Mouse (Mus musculus): ENCODE results near the gene Usp6nl. TPM values are rescaled to one million over a fixed set of nuclear protein-coding genes. Genes with fewer than 3 reads are reported as not detected.

Gene Usp6nl
- total RNA-seq, 4 experiments from 2014 or later: 16.9 to 20.8 (median 18.3) TPM

GRCm38 (mm10) chr2:6331324-6332137, 9.1 kb downstream of the Usp6nl start:
- no peak for DNase-seq (ENCODE audit: low spot score in 2 of 2)

DNA sequence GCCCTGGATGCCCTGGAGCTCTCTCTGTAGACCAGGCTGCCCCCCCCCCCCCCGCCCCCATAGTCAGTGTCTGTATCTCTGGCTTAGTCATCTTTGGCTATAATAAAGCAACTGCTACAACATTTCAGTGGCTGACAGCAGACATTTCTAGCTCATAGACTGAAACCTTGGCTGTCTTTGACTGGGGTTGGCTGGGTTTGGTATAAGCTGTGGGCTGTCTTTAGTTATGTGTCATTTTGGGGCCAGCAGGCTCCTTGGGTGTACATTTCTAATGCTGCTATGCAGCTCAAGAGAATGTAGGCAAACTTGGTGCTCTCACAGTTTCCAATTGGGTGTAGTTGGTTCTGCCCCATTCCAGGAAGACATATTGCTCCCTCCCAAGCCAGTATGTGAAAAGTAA, 11.1 kb downstream of the Usp6nl start:
- no peak for DNase-seq (ENCODE audit: low spot score in 2 of 2)

DNA sequence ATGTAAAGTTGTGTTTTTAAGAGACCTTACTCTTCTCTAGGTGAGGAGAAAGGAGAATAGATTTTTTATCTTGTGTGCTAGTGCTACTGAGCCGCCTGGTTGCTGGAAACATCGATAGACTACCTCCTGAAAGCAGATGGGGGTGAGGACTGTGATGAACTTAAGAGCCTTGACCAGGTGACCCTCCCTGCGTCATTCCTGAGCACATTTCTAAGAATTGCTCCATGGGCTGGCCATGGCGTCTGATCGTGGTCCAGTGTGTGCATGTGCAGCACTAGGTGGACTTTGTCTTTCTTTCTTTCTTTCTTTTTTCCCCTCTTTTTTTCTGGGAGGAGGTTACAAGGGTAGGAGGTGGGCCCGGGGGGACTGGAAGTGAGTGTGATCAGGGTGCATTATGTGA, 11.5 kb downstream of the Usp6nl start:
- no peak for DNase-seq (ENCODE audit: low spot score in 2 of 2)

GRCm38 (mm10) chr2:6335032-6335735, 12.7 kb downstream of the Usp6nl start:
- no peak for DNase-seq (ENCODE audit: low spot score in 2 of 2)

- DNase-seq (ENCODE audit: low spot score in 2 of 2): no peak
Observed at GRCm38 (mm10) chr2:6336013-6336412, 13.5 kb downstream of the Usp6nl start.

GRCm38 (mm10) chr2:6336649-6337048, 14.2 kb downstream of the Usp6nl start:
- DNase-seq (ENCODE audit: low spot score in 2 of 2): no peak

DNA sequence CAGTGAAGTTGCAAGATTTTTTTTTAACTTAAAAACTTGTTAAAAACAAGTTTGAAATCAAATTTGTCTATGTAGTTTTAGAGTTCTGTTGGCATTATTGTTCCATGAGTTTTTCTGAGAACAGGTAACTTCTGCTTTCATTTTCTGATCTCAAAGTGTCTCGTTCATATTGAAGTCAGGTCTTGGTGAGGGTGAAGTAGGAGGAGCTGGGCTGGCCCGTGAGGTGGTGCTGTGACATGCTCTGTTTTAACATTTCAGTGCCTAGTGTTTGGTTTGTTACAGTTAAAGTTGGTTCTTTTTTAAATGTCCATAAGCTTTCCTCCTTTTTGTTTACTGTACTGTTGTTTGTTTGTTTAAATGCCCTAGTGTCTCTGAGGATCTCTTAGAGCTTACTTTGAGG, 15.0 kb downstream of the Usp6nl start:
- no peak for DNase-seq (ENCODE audit: low spot score in 2 of 2)

GRCm38 (mm10) chr2:6338031-6338629, 15.7 kb downstream of the Usp6nl start:
- DNase-seq (ENCODE audit: low spot score in 2 of 2): no peak

GRCm38 (mm10) chr2:6340439-6340838, 18.0 kb downstream of the Usp6nl start:
- DNase-seq (ENCODE audit: low spot score in 2 of 2): peak in 1 of 2 experiments; percentile 41

DNA sequence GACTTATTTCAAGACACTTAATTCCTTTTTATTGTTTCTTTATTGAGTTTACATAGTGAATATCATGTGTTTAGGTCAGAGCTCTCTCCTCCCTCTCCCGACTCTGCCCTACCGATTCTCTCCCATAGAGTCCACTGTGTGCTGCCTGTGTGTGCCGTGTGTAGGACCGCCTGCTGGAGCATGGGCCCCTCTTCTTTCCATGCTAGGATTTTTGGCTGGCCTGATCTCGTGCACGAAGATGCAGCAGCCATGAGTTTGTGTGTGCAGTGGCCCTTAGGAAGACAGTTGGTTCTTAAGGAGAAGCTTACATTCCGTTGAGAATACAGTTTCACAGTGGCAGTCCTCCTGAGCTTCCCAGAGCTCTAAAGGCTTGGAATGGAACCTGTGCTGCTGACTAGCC, 19.0 kb downstream of the Usp6nl start:
- DNase-seq (ENCODE audit: low spot score in 2 of 2): no peak

- no peak for DNase-seq (ENCODE audit: low spot score in 2 of 2)
Observed at GRCm38 (mm10) chr2:6349256-6350092, 27.0 kb downstream of the Usp6nl start.

DNA sequence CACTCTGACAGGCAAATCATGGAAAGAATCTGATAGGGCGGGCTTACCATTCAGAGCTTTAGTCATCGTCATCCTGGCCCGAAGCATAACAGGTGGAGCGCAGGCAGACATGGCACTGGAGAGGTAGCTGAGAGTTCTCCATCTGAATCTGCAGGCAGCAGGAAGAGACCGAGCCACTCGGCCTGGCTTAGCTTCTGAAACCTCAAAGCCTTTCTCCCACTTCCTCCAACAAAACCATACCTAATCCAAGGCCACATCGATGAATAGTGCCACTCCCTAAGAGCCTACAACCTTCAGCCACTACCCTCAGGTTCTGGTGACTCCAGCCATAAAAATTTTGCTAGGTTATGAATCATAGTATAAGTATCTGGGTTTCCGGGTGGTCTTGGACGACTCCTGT, 27.7 kb downstream of the Usp6nl start:
- no peak for DNase-seq (ENCODE audit: low spot score in 2 of 2)

DNA sequence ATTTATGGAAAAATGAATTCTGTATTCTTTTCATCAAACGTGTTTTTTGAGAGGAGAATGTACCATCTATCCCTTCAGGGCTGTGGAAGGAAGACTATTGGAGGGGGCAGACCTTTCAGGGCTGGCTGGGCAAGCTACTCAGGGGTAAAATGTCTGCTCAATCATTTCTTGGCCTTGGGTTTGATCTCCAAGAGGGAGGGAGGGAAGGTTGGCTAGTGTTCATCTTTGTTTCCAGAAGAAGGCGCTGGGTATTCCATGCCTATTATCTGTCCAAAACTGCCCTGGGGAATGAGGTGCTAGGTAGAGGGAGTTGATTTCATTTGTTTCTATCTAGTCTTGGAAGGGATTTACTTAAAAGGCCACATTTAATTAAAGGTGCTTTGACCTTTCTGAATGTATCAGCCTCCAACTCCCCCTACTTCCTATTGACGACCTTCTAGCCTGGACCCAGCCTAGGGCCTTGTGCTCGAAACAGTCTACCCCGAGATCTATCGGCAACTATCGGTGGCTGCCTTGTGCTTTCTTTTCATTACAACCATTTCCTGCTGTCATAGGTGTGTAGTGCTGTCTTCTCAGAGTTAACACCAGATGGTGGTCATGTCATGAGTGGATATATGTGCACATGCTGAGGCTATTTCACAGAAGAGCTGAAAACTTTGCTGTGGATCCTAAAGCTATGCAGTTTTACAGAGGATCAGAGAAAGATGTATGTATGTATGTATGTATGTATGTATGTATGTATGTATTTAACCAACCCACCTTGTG, 28.6 kb downstream of the Usp6nl start:
- no peak for DNase-seq (ENCODE audit: low spot score in 2 of 2)

GRCm38 (mm10) chr2:6352541-6352971, 30.1 kb downstream of the Usp6nl start:
- no peak for DNase-seq (ENCODE audit: low spot score in 2 of 2)

DNA sequence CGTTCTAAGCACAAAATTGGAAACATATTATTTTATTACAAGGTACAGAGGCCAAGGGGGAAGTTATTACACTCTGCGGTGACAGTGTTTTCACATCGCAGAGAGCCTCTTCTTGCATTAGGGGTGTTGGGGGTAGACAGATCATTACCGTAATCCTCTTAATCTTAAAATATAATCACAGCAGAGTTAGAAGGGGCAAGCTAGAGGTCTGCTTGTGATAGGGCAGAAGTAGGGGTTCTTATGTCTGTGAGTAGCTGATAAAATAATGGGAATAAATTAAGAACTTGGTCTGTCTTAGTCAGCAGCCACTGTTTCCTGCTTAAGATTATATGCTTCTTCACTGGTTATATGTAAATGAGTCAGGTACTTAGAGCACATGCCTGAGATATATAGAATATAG, 30.6 kb downstream of the Usp6nl start:
- DNase-seq (ENCODE audit: low spot score in 2 of 2): no peak

GRCm38 (mm10) chr2:6357306-6357705, 34.8 kb downstream of the Usp6nl start:
- no peak for DNase-seq (ENCODE audit: low spot score in 2 of 2)

- no peak for DNase-seq (ENCODE audit: low spot score in 2 of 2)
Observed at GRCm38 (mm10) chr2:6359645-6360044, 37.2 kb downstream of the Usp6nl start.

- DNase-seq (ENCODE audit: low spot score in 2 of 2): no peak
Observed at GRCm38 (mm10) chr2:6363126-6363525, 40.7 kb downstream of the Usp6nl start.

DNA sequence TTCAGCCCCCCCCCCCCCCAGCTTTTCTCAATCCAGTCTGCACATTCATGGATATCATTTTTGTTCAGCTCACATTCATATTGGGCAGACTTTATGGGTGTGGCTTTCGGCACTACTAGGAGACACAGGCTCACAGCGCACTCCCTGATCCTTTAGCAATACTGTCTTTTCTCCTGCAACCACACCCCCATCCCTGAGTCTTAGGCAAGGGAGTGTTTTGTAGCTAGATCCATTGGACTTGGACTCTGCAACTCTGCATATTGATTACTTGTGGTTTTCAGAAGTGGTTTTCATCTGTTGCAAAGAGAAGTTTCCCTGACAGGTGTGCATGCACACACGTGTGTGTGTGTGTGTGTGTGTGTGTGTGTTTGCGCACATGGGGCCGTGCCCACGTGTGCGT, 41.5 kb downstream of the Usp6nl start:
- DNase-seq (ENCODE audit: low spot score in 2 of 2): no peak

DNA sequence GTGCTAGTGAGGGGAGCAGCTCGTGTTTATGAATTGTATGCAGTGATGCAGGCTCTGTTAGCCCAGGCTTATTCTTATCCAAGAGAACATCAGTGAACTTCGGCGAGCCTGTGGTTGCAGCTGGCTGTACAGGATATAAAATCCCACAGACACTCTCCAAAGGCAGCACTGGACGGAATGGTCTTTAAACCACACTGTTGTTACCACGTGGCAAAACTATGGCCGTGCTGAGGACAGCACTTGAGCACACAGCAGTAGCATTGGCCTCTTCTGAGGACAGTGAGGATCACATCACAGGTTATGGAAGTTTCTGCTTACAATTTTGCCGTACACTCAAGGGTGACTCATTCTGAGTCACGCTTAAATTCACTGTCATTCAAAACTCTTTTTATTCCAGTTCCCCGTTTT, 44.1 kb downstream of the Usp6nl start:
- no peak for DNase-seq (ENCODE audit: low spot score in 2 of 2)

GRCm38 (mm10) chr2:6366973-6367372, 44.5 kb downstream of the Usp6nl start:
- DNase-seq (ENCODE audit: low spot score in 2 of 2): no peak
